Mouse (Mus musculus) embryonic facial prominence, embryonic 11.5 days (tissue): ENCODE measurements around the gene Cx3cr1. TPM values are rescaled to one million over a fixed set of nuclear protein-coding genes. Genes with fewer than 3 reads are reported as not detected.

Experiments
- ATAC-seq: fragments of 200-750 bp; cut with Nextera tagmentation; replicated peaks from 2 replicates; pipeline ENCODE4 v1.8.0; 2017; ENCODE audit warnings: low read depth; ENCODE audit not compliant: insufficient number of reproducible peaks, low FRiP score, low TSS enrichment
- DNase-seq: peaks from one replicate; pipeline ENCODE4 v3.0.0-alpha.2; 2015; ENCODE audit warnings: low spot score
- H3K27ac ChIP-seq: fragments of 300-500 bp; sonication (generic); replicated peaks from 2 replicates; pipeline ENCODE4 v1.5.1; 2014; ENCODE audit warnings: mild to moderate bottlenecking, low read depth, low read length, control low read depth
- H3K27me3 ChIP-seq: fragments of 300-500 bp; sonication (generic); 2 replicates; pipeline ENCODE4 v1.6.1; 2014; ENCODE audit warnings: mild to moderate bottlenecking, low read length, moderate library complexity, mixed read lengths; ENCODE audit not compliant: control insufficient read depth, insufficient read depth
- H3K36me3 ChIP-seq: fragments of 300-500 bp; sonication (generic); replicated peaks from 2 replicates; pipeline ENCODE4 v1.6.1; 2014; ENCODE audit warnings: low read depth, mild to moderate bottlenecking, low read length, moderate library complexity, mixed read lengths; ENCODE audit not compliant: control insufficient read depth, insufficient read depth
- H3K4me1 ChIP-seq: fragments of 300-500 bp; sonication (generic); 2 replicates; pipeline ENCODE4 v1.6.1; 2014; ENCODE audit warnings: low read length, mixed read lengths; ENCODE audit not compliant: control insufficient read depth, insufficient read depth
- H3K4me2 ChIP-seq: fragments of 300-500 bp; sonication (generic); 2 replicates; pipeline ENCODE4 v1.6.1; 2014; ENCODE audit warnings: low read depth, mild to moderate bottlenecking, control low read depth, low read length, moderate library complexity
- H3K4me3 ChIP-seq: fragments of 300-500 bp; sonication (generic); 2 replicates; pipeline ENCODE4 v1.5.1; 2014; ENCODE audit warnings: low read depth, low read length, control low read depth
- H3K9ac ChIP-seq: fragments of 300-500 bp; sonication (generic); replicated peaks from 2 replicates; pipeline ENCODE4 v1.6.1; 2014; ENCODE audit warnings: mild to moderate bottlenecking, control low read depth, low read length
- H3K9me3 ChIP-seq: fragments of 300-500 bp; sonication (generic); replicated peaks from 2 replicates; pipeline ENCODE4 v1.6.1; 2016; ENCODE audit warnings: mild to moderate bottlenecking, low read length, inconsistent platforms, mixed read lengths; ENCODE audit not compliant: control insufficient read depth
- WGBS: fragments of 180-500 bp; shearing (Covaris S2); extraction: QIAGEN DNeasy Blood & Tissue Kit; methylation state at CpG from one replicate; pipeline ENCODE4 v1.1.7; 2014; 5-methylcytosine and 5-hydroxymethylcytosine counted together
- polyA plus RNA-seq: library from polyadenylated mRNA; unstranded; fragments of >200 nt; fragmentation: Nextera tagmentation; extraction: Ambion mirVana; gene quantifications from 2 replicates; pipeline ENCODE4 v1.2.1, GENCODE M21; 2014

Gene Cx3cr1
- polyA plus RNA-seq = 2.4 and 3.4 TPM in 2 replicates

- Histone ChIP-seq H3K9me3 (no peaks in the 10 kb centered on the region), H3K4me2 (no peak within 1 kb of the TSS), H3K4me1 (no peaks in the 10 kb centered on the region), H3K27me3 (no peaks in the 10 kb centered on the region), H3K36me3 (no peaks in the 10 kb centered on the region), H3K4me3 (no peak within 1 kb of the TSS), H3K27ac (no peak within 1 kb of the TSS), H3K9ac (no peak within 1 kb of the TSS)
- DNase-seq = no peak
- ATAC-seq = no peak
- 83% methylated on average over 11 of the region's 11 CpGs for WGBS
Observed at GRCm38 (mm10) chr9:120069779-120070178, at the start of gene Cx3cr1. Cx3cr1 (minus strand) TSS chr9:120069879.

DNA sequence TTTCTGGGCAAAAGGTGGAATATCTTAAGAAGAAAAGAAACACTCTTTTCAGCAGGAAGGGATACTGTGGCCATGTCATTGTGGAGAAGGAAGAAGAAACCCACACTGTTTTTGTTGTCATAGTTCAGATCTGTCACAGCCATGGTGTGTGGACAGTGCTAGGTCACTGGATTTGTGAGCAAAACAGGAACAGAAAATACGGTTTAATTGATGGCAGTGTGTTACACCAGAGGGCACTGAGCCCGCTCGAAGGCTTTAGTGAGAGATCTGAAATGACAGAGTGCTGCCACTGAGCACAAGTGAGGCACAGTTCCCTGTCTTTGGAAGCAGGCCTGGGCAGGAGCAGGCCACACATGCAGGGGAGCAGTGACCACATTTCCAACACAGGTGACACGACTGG, 48.5 kb upstream of the Cx3cr1 start:
- DNase-seq (no peak), ATAC-seq (no peak)
- Histone ChIP-seq H3K4me2 (no peak overlapping the region), H3K4me3 (no peak overlapping the region), H3K27ac (no peak overlapping the region), H3K36me3 (no peaks in the 10 kb centered on the region; the same call in 1 of the 2 replicates), H3K27me3 (no peaks in the 10 kb centered on the region), H3K4me1 (no peaks in the 10 kb centered on the region), H3K9ac (no peak overlapping the region), H3K9me3 (no peaks in the 10 kb centered on the region)
- WGBS = 82% methylated on average over 4 of the region's 4 CpGs

DNA sequence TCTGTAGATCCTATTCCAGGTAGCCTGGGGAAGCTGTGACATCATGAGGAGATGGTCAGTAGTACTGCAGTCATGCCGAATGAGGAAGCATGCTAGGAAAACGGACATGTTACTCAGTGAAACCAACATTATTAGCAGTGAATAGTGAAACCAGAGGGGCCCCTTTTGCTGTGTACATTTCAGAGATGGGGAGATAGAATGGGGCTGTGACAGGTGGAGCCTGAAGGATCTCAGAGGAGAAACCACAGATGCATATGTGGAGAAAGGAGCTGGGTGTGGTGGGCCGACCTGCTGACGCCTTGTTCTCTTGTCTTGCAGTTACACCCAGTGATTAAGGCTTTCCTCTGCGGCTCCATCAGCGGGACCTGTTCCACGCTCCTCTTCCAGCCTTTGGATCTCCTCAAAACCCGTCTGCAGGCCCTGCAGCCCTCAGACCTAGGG, 46.5 kb upstream of the Cx3cr1 start:
- WGBS = 84% methylated on average over 8 of the region's 8 CpGs
- no peak overlapping the region for H3K9ac ChIP-seq
- H3K4me1 ChIP-seq = no peaks in the 10 kb centered on the region
- no peak overlapping the region for H3K27ac ChIP-seq
- no peak for ATAC-seq
- no peaks in the 10 kb centered on the region for H3K27me3 ChIP-seq
- no peaks in the 10 kb centered on the region for H3K9me3 ChIP-seq
- H3K36me3 ChIP-seq = no peaks in the 10 kb centered on the region; the same call in 1 of the 2 replicates
- no peak overlapping the region for H3K4me2 ChIP-seq
- H3K4me3 ChIP-seq = no peak overlapping the region
- no peak for DNase-seq

- Histone ChIP-seq H3K27ac (no peak overlapping the region), H3K36me3 (no peaks in the 10 kb centered on the region; the same call in 1 of the 2 replicates), H3K27me3 (no peaks in the 10 kb centered on the region), H3K4me3 (no peak overlapping the region), H3K9me3 (no peaks in the 10 kb centered on the region), H3K4me2 (no peak overlapping the region), H3K9ac (0 out of 2 replicates have a peak overlapping the region, but pooled peaks have one; percentile 15), H3K4me1 (no peaks in the 10 kb centered on the region)
- WGBS = 83% methylated on average over 5 of the region's 5 CpGs
- DNase-seq (no peak), ATAC-seq (no peak)
Observed at GRCm38 (mm10) chr9:120115580-120115979, 45.9 kb upstream of the Cx3cr1 start.

- no peaks in the 10 kb centered on the region; the same call in 1 of the 2 replicates for H3K36me3 ChIP-seq
- H3K9me3 ChIP-seq = no peaks in the 10 kb centered on the region
- ATAC-seq (no peak), DNase-seq (no peak)
- no peak overlapping the region for H3K4me2 ChIP-seq
- WGBS = 89% methylated on average over 2 of the region's 2 CpGs
- H3K27me3 ChIP-seq = no peaks in the 10 kb centered on the region
- H3K4me3 ChIP-seq = no peak overlapping the region
- no peaks in the 10 kb centered on the region for H3K4me1 ChIP-seq
- no peak overlapping the region for H3K27ac ChIP-seq
- H3K9ac ChIP-seq = no peak overlapping the region
Observed at GRCm38 (mm10) chr9:120114789-120115151, 45.1 kb upstream of the Cx3cr1 start.

- Histone ChIP-seq H3K4me2 (no peak overlapping the region), H3K9me3 (no peaks in the 10 kb centered on the region), H3K4me1 (no peaks in the 10 kb centered on the region), H3K4me3 (no peak overlapping the region), H3K36me3 (no peaks in the 10 kb centered on the region; the same call in 1 of the 2 replicates), H3K9ac (no peak overlapping the region), H3K27me3 (no peaks in the 10 kb centered on the region), H3K27ac (no peak overlapping the region)
- ATAC-seq (no peak), DNase-seq (no peak)
- 92% methylated on average over 17 of the region's 17 CpGs for WGBS
Observed at GRCm38 (mm10) chr9:120114051-120114788, 44.5 kb upstream of the Cx3cr1 start.

- no peak overlapping the region for H3K27ac ChIP-seq
- no peak for ATAC-seq
- no peak overlapping the region for H3K4me2 ChIP-seq
- WGBS = 95% methylated on average over 6 of the region's 7 CpGs
- H3K4me1 ChIP-seq = no peaks in the 10 kb centered on the region
- H3K9ac ChIP-seq = no peak overlapping the region
- no peak for DNase-seq
- H3K9me3 ChIP-seq = no peaks in the 10 kb centered on the region
- no peaks in the 10 kb centered on the region for H3K27me3 ChIP-seq
- H3K4me3 ChIP-seq = no peak overlapping the region
- no peaks in the 10 kb centered on the region; the same call in 1 of the 2 replicates for H3K36me3 ChIP-seq
Observed at GRCm38 (mm10) chr9:120113456-120113855, 43.8 kb upstream of the Cx3cr1 start.

DNA sequence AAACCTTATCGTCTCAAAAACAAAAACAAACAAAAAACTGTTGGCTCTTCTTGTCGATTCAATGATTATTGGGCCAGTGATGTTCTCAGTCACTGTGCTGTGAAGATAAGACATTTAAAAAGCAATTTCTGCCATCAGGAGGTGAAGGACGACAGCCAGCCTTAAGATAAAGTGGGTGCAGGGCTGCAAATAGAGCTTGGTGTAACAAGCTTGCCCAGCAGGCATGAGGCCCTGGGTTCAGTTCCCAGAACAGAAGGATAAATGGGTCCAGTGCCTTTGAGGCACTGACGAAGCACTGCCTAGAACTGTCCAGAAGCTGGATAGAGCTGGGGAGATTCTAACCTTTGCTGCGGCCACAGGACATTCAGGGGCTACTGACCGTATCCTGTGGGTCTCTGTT, 42.8 kb upstream of the Cx3cr1 start:
- ATAC-seq = no peak
- no peak overlapping the region for H3K27ac ChIP-seq
- no peak overlapping the region for H3K4me2 ChIP-seq
- no peak overlapping the region for H3K9ac ChIP-seq
- H3K4me1 ChIP-seq = no peaks in the 10 kb centered on the region
- H3K4me3 ChIP-seq = no peak overlapping the region
- H3K36me3 ChIP-seq = no peaks in the 10 kb centered on the region
- 91% methylated on average over 6 of the region's 6 CpGs for WGBS
- no peak for DNase-seq
- no peaks in the 10 kb centered on the region for H3K9me3 ChIP-seq
- no peaks in the 10 kb centered on the region for H3K27me3 ChIP-seq
